Mouse (Mus musculus) layer of hippocampus, adult 8-10 months (tissue): ENCODE data around the gene Hmgcs2. TPM values are rescaled to one million over a fixed set of nuclear protein-coding genes. Genes with fewer than 3 reads are reported as not detected.

Experiments used
- DNase-seq, 2 experiments: peaks; one replicate each; pipeline ENCODE4 v3.0.0; 2022; ENCODE audit warnings: low spot score in 2 of 2
- total RNA-seq, 4 experiments: library from RNA; stranded (reverse); gene quantifications; 2 replicates each; pipeline ENCODE4 v1.2.4; 2022

The Hmgcs2 gene
- total RNA-seq, 4 experiments from 2014 or later: 4.3 to 6.5 (median 5.3) TPM

- DNase-seq: no peak
Measured at GRCm38 (mm10) chr3:98336661-98337654, 56.7 kb downstream of the Hmgcs2 start.

- DNase-seq: peak in 1 of 2 experiments; percentile 25
Measured at GRCm38 (mm10) chr3:98338584-98339041, 58.4 kb downstream of the Hmgcs2 start.

DNA sequence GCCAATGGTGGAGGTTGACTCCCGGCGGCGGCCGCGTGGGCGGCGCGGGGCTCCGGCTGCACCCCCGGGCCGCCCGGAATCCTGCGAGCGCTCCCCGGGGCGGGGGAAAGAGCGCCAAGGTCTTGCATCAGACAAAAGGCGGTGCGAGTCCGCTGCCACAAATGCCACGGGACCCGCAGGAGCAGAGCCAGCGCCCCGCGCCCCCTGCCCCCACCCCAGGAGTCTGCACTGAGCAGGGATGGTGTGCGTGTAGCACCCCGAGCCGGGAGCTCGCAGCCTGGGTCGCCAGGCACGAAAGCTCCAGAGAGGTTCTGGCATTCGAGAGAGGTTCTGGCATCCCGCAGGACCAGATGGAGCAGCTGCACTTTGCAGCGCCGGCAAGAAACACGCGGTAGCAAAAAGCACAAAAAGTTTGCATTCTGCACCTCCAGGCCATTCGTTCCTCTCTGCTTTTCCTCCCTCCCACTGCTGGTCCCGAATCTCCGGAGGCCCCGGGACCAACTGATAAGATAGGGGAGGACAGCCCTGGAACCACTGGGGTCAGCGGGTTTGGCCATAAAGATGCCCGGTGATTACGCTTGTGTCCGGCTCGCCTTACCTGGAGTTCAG is 59.0 kb downstream of the Hmgcs2 start:
- peak in 1 of 2 experiments; percentile 60 for DNase-seq

DNA sequence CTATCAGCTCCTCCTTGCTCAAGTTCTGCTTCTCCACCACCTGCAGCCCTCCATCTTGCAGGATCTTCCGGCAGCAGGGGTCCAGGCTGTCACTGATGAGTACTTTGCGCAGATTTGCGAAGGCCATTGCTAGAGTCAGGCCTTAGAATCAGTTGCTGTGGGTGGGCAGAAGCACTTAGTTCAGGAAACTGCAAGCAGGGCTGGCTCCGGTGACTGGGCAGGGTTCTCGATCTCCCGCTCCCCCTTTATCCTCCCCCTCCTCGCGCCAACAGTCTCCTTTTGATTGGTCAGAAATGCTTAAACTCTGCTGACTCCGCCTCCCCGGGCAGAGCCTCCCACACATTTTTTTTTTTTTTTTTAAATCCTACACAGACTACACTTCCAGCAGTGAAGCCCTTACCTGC is 59.5 kb downstream of the Hmgcs2 start, which contains the start of gene Phgdh:
Gene Phgdh (minus strand): TSS at position 285 of the 404 bp plus-strand sequence.
- DNase-seq: peak; percentile 44 to 52

DNA sequence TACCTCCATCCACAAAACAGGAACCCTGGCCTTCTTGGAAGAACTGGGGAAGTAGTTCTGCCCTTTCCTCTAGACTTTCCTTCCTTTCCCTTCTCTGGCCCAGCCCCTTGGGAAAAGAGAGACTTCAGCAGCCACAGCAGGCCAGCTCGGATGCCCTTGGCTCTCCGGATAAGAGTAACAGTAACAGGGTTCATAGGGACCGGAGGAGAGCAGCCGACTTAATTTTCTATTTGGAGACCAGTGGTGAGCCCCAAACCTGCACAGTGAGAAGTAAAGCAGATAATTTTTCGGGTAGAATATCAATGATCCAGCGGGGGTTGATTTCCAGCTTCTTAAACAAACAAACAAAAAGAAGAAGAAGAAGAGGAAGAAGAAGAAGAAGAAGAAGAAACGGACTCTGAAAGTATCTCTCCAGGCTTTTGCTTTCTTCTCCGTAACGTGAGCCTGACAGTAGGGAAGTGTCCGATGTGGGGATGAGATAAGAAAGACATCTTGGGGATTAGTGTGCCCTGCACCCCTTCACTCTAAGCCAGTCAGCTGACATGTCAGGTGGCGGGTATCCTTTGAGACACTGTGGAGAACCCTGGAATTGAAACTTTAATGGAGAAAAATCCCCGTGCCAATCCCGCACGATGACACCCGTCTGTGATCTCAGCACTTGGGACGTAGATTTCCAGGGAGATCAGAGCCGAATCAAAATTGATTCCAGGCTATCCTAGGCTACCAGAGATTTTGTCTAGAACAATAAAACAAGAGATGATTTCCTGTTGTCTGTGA is 60.8 kb downstream of the Hmgcs2 start:
- no peak for DNase-seq

GRCm38 (mm10) chr3:98343235-98343634 is 63.0 kb downstream of the Hmgcs2 start:
- DNase-seq: no peak

- DNase-seq: no peak
Measured at GRCm38 (mm10) chr3:98348106-98348505, 67.9 kb downstream of the Hmgcs2 start.

GRCm38 (mm10) chr3:98348705-98349104 is 68.5 kb downstream of the Hmgcs2 start:
- no peak for DNase-seq

DNA sequence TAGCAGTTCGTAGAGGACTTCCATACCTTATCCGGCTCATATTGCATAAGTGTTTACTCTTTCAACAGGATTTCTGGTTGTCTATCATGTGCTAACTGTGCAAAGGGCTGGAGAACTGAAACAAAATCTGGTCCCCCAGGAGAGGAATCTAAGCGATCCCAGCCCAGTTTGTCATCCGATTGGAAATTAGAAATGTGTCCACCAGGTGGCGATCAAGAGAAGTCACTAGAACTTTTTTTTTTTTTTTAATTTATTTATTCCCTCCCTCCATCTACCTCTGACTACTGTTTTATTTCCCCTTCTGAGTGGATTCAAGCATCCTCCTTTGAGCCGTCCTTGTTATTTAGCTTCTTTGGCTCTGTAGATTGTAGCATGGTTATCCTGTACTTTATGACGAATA is 73.7 kb downstream of the Hmgcs2 start:
- peak in 1 of 2 experiments; percentile 76 for DNase-seq

GRCm38 (mm10) chr3:98355344-98356025 is 75.2 kb downstream of the Hmgcs2 start:
- DNase-seq: no peak

GRCm38 (mm10) chr3:98356026-98356365 is 75.8 kb downstream of the Hmgcs2 start:
- no peak for DNase-seq

DNA sequence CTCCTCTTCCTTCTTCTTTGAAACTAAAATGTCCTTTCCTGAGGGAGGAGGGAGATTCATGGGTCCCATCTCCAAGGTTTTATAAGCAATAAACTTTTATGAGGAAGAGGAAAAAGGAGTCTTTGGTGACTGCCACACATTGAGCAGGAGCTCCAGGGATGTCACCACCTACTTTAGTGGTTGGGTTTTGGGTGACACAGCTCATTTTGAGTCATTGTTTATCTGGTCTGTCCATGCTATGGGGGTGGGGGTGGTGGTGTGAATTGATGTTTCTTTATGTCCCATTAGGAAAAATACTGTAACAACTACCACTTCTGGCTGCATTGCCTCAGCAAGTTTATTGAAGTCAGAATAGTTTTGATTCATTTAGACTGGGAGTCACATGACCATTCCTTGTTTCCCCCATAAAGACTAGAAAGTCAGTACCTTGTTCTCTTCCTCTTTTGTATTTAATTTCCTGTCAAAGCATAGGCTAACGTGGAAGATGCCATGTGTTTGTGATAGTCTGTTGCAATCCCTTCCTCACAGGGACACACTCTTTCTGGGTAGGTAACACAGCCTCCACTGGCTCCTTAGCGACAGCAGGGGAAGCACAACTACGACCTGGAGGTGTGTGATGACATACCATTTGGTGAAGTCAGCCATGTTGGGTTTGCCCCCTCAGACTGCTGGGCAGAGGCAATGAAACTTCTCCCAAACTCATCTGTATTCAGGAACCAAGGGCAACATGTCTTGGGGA is 76.6 kb downstream of the Hmgcs2 start:
- DNase-seq: no peak

Other genes with a start within 250 kb of the Hmgcs2 start
- gene Adam30, start 119.8 kb upstream of the Hmgcs2 start, total RNA-seq: under 1 TPM in 1 of 4 experiments, not detected in 3; 0.36 TPM
- gene Reg4, start 58.3 kb upstream of the Hmgcs2 start, total RNA-seq: not detected
- gene Phgdh, start 59.6 kb downstream of the Hmgcs2 start, total RNA-seq: 10 to 100 TPM; 61.3 to 72.1 (median 67.5) TPM
- gene Zfp697, start 102.0 kb downstream of the Hmgcs2 start, total RNA-seq: 10 to 100 TPM; 27.1 to 32.6 (median 27.9) TPM
- gene Gm4450, start 176.7 kb downstream of the Hmgcs2 start, total RNA-seq: not detected
- gene Hsd3b4, start 230.1 kb downstream of the Hmgcs2 start, total RNA-seq: not detected